Mouse (Mus musculus) intestine, embryonic 15.5 days (tissue): ENCODE measurements around the gene Fut11. TPM values are rescaled to one million over a fixed set of nuclear protein-coding genes. Genes with fewer than 3 reads are reported as not detected.

ENCODE experiments used
- ATAC-seq: fragments of 200-750 bp; cut with Nextera tagmentation; 2 replicates; pipeline ENCODE4 v1.8.0; 2017; ENCODE audit warnings: moderate TSS enrichment, moderate library complexity
- H3K27ac ChIP-seq: fragments of 300-500 bp; sonication (generic); 2 replicates; pipeline ENCODE4 v1.5.1; 2015; ENCODE audit warnings: mild to moderate bottlenecking, inconsistent platforms
- H3K27me3 ChIP-seq: fragments of 300-500 bp; sonication (generic); replicated peaks from 2 replicates; pipeline ENCODE4 v1.6.1; 2015; ENCODE audit warnings: inconsistent platforms
- H3K36me3 ChIP-seq: fragments of 300-500 bp; sonication (generic); 2 replicates; pipeline ENCODE4 v1.6.1; 2015; ENCODE audit warnings: inconsistent platforms
- H3K4me1 ChIP-seq: fragments of 300-500 bp; sonication (generic); replicated peaks from 2 replicates; pipeline ENCODE4 v1.6.1; 2015; ENCODE audit warnings: inconsistent platforms
- H3K4me2 ChIP-seq: fragments of 300-500 bp; sonication (generic); replicated peaks from 2 replicates; pipeline ENCODE4 v1.6.1; 2015; ENCODE audit warnings: mild to moderate bottlenecking, inconsistent platforms
- H3K4me3 ChIP-seq: fragments of 300-500 bp; sonication (generic); replicated peaks from 2 replicates; pipeline ENCODE4 v1.5.1; 2015; ENCODE audit warnings: inconsistent platforms
- H3K9ac ChIP-seq: fragments of 300-500 bp; sonication (generic); 2 replicates; pipeline ENCODE4 v1.6.1; 2015; ENCODE audit warnings: inconsistent platforms
- H3K9me3 ChIP-seq: fragments of 300-500 bp; sonication (generic); 2 replicates; pipeline ENCODE4 v1.6.1; 2016; ENCODE audit warnings: inconsistent platforms
- WGBS: fragments of 180-500 bp; shearing (Covaris S2); methylation state at CpG from one replicate; pipeline ENCODE4 v1.1.7; 2015; 5-methylcytosine and 5-hydroxymethylcytosine counted together
- polyA plus RNA-seq: library from polyadenylated mRNA; unstranded; fragments of >200 nt; fragmentation: Nextera tagmentation; extraction: Ambion mirVana; gene quantifications from 2 replicates; pipeline ENCODE4 v1.2.1, GENCODE M21; 2015

Fut11 gene
- polyA plus RNA-seq, 1 experiment from 2014 or later = 22.8 TPM

- no peak overlapping the region for H3K4me3 ChIP-seq
- H3K27me3 ChIP-seq = no peaks in the 10 kb centered on the region
- whole genome bisulfite sequencing = 69% methylated on average over 3 of the region's 3 CpGs
- peaks cover 3% of the 10 kb centered on the region; the same call in 1 of the 2 replicates for H3K4me1 ChIP-seq
- no peak for ATAC-seq
- H3K27ac ChIP-seq = no peak overlapping the region
- no peak overlapping the region for H3K4me2 ChIP-seq
- H3K9ac ChIP-seq = no peak overlapping the region
- peaks cover 6% of the 10 kb centered on the region; the same call in 1 of the 2 replicates for H3K36me3 ChIP-seq
- no peaks in the 10 kb centered on the region for H3K9me3 ChIP-seq
Measured at GRCm38 (mm10) chr14:20746935-20747334, 52.2 kb downstream of the Fut11 start.

- Histone ChIP-seq H3K4me2 (no peak overlapping the region), H3K4me3 (no peak overlapping the region), H3K27ac (no peak overlapping the region), H3K9ac (no peak overlapping the region), H3K4me1 (peaks cover 3% of the 10 kb centered on the region; the same call in 1 of the 2 replicates), H3K9me3 (no peaks in the 10 kb centered on the region), H3K27me3 (no peaks in the 10 kb centered on the region), H3K36me3 (peaks cover 6% of the 10 kb centered on the region; the same call in 1 of the 2 replicates)
- no peak for ATAC-seq
- 74% methylated on average over 4 of the region's 4 CpGs for WGBS
Measured at GRCm38 (mm10) chr14:20748388-20748787, 53.6 kb downstream of the Fut11 start.

- no peak overlapping the region for H3K4me2 ChIP-seq
- no peak overlapping the region for H3K4me3 ChIP-seq
- no peaks in the 10 kb centered on the region for H3K27me3 ChIP-seq
- no peak for ATAC-seq
- H3K9ac ChIP-seq = no peak overlapping the region
- 0 out of 2 replicates have a peak overlapping the region, but pooled peaks have one; percentile 36 for H3K27ac ChIP-seq
- peaks cover 6% of the 10 kb centered on the region; the same call in 1 of the 2 replicates for H3K36me3 ChIP-seq
- no peaks in the 10 kb centered on the region for H3K9me3 ChIP-seq
- WGBS = 76% methylated on average over 4 of the region's 4 CpGs
- peaks cover 3% of the 10 kb centered on the region; the same call in 1 of the 2 replicates for H3K4me1 ChIP-seq
Measured at GRCm38 (mm10) chr14:20749494-20750051, 54.8 kb downstream of the Fut11 start.

- peaks cover 10% of the 10 kb centered on the region; the same call in 1 of the 2 replicates for H3K36me3 ChIP-seq
- 60% methylated on average over 5 of the region's 5 CpGs for WGBS
- H3K27ac ChIP-seq = peak overlapping the region; percentile 65
- H3K27me3 ChIP-seq = no peaks in the 10 kb centered on the region
- H3K4me3 ChIP-seq = no peak overlapping the region
- ATAC-seq = peak; percentile 85
- no peak overlapping the region for H3K9ac ChIP-seq
- H3K4me2 ChIP-seq = peak overlapping the region; percentile 24; the same call in 1 of the 2 replicates
- no peaks in the 10 kb centered on the region for H3K9me3 ChIP-seq
- peaks cover 3% of the 10 kb centered on the region; the same call in 1 of the 2 replicates for H3K4me1 ChIP-seq
Measured at GRCm38 (mm10) chr14:20750503-20750902, 55.7 kb downstream of the Fut11 start.

Other genes starting within 250 kb of the Fut11 start
- gene Cfap70, start 242.7 kb upstream of the Fut11 start, polyA plus RNA-seq = 0.18 and 0.28 TPM in 2 replicates
- 45.5 and 47.0 TPM in 2 replicates for gene Anxa7, start 214.8 kb upstream of the Fut11 start, polyA plus RNA-seq
- 0.54 and 0.98 TPM in 2 replicates for gene Mss51, start 198.1 kb upstream of the Fut11 start, polyA plus RNA-seq
- gene Ppp3cb, start 148.4 kb upstream of the Fut11 start, polyA plus RNA-seq = 37.9 and 38.8 TPM in 2 replicates
- 3.8 and 4.4 TPM in 2 replicates for gene Usp54, start 53.9 kb upstream of the Fut11 start, polyA plus RNA-seq
- gene Myoz1, start 38.4 kb upstream of the Fut11 start, polyA plus RNA-seq = 0.13 and 0.57 TPM in 2 replicates
- 0.13 and 0.52 TPM in 2 replicates for gene Synpo2l, start 26.6 kb upstream of the Fut11 start, polyA plus RNA-seq
- gene Sec24c, start 20.7 kb upstream of the Fut11 start, polyA plus RNA-seq = 82.8 and 96.2 TPM in 2 replicates
- 191 and 227 TPM in 2 replicates for gene Chchd1, start 8.0 kb downstream of the Fut11 start, polyA plus RNA-seq
- gene Zswim8, start 12.6 kb downstream of the Fut11 start, polyA plus RNA-seq = 21.2 and 23.5 TPM in 2 replicates
- gene Ndst2, start 39.6 kb downstream of the Fut11 start, polyA plus RNA-seq = 20.4 and 21.9 TPM in 2 replicates
- 37.1 and 42.3 TPM in 2 replicates for gene Camk2g, start 99.1 kb downstream of the Fut11 start, polyA plus RNA-seq
- gene Plau, start 141.7 kb downstream of the Fut11 start, polyA plus RNA-seq = 2.5 and 2.9 TPM in 2 replicates
- 56.9 and 59.2 TPM in 2 replicates for gene Vcl, start 234.4 kb downstream of the Fut11 start, polyA plus RNA-seq